Mouse (Mus musculus) G1E (cell line): ENCODE results near the gene Map4k4. TPM values are rescaled to one million over a fixed set of nuclear protein-coding genes. Genes with fewer than 3 reads are reported as not detected.

ENCODE experiments used
- ATAC-seq: 2 replicates; pipeline ENCODE4 v1.8.0; 2016; ENCODE audit warnings: mild to moderate bottlenecking; ENCODE audit not compliant: insufficient number of reproducible peaks, poor library complexity, low FRiP score, severe bottlenecking; ENCODE audit errors: extremely low read depth
- DNase-seq: peaks from one replicate; pipeline ENCODE4 v3.0.0; 2012; ENCODE audit warnings: low spot score
- H3K27me3 ChIP-seq: 2 replicates; pipeline ENCODE4 v1.6.1; 2012; ENCODE audit warnings: mild to moderate bottlenecking, low read length, inconsistent platforms; ENCODE audit not compliant: insufficient read depth
- H3K36me3 ChIP-seq: replicated peaks from 2 replicates; pipeline ENCODE3; 2012; ENCODE audit warnings: mild to moderate bottlenecking, inconsistent platforms
- H3K4me1 ChIP-seq: 2 replicates; pipeline ENCODE4 v1.6.1; 2012; ENCODE audit warnings: low read depth, low read length, inconsistent platforms, mixed read lengths; ENCODE audit not compliant: insufficient read depth
- H3K4me3 ChIP-seq: 2 replicates; pipeline ENCODE4 v1.5.1; 2012; ENCODE audit warnings: low read depth, mild to moderate bottlenecking, inconsistent platforms, low read length, moderate library complexity, mixed read lengths
- H3K9me3 ChIP-seq: replicated peaks from 2 replicates; pipeline ENCODE4 v1.6.1; 2012; ENCODE audit warnings: inconsistent platforms
- CTCF ChIP-seq: IDR thresholded peaks from 2 replicates; pipeline ENCODE4 v1.5.1; 2012; ENCODE audit warnings: low read depth, low read length, inconsistent platforms, mixed read lengths
- GATA1 ChIP-seq: IDR thresholded peaks from 2 replicates; pipeline ENCODE4 v1.6.1; 2012; ENCODE audit warnings: borderline replicate concordance, low read length, inconsistent platforms, mixed read lengths
- GATA2 ChIP-seq: IDR thresholded peaks from 2 replicates; pipeline ENCODE4 v1.6.1; 2012; ENCODE audit warnings: low read depth, low read length, inconsistent platforms, borderline replicate concordance
- POLR2AphosphoS5 ChIP-seq: IDR thresholded peaks from 2 replicates; pipeline ENCODE4 v1.6.1; 2012; ENCODE audit warnings: low read depth, low read length, inconsistent platforms; ENCODE audit not compliant: insufficient replicate concordance
- TAL1 ChIP-seq: conservative IDR thresholded peaks from 2 replicates; pipeline ENCODE4 v1.6.1; 2012; ENCODE audit warnings: low read depth, low read length, inconsistent platforms, mixed read lengths
- polyA plus RNA-seq: library from polyadenylated mRNA; stranded (reverse); fragments of >175 nt; gene quantifications from 2 replicates; pipeline ENCODE4 v1.2.3, GENCODE M21; 2012
- total RNA-seq, 2 experiments: library from RNA; stranded (forward) in 1 of 2; stranded (reverse) in 1 of 2; fragments of 200-1000 nt in 1 of 2; fragments of >200 nt in 1 of 2; fragmentation: Nextera tagmentation in 1 of 2; gene quantifications; 2 replicates each; pipeline ENCODE4 v1.2.3; 2014 to 2017

Map4k4 gene
- total and polyA plus RNA-seq, 3 experiments, result 0.01 to 0.93 TPM; not detected in 1

DNA sequence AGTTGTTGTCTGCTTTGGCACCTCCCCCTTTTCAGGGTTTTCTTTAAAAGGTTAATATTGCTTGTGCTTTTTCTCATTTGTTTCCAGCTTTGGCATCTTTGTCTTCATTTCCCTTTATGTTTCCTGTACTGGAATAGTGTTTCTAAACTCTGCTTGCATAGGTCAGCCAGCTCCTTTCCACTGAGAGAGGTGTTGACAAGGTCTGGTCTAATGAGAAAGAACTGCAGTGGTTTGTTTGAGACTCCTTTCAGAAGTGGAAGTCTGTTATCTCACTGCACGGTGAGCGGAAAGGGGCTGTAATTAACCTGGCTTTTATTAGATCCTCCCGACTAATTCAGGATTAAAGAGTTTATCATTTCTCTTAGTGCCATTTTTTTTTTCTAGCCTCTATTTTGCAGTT, 49.9 kb downstream of the Map4k4 start:
- TF ChIP-seq GATA1 (no peak), GATA2 (no peak), CTCF (no peak), TAL1 (no peak), POLR2AphosphoS5 (no peak)
- no peaks in the 10 kb centered on the region for H3K4me1 ChIP-seq

DNA sequence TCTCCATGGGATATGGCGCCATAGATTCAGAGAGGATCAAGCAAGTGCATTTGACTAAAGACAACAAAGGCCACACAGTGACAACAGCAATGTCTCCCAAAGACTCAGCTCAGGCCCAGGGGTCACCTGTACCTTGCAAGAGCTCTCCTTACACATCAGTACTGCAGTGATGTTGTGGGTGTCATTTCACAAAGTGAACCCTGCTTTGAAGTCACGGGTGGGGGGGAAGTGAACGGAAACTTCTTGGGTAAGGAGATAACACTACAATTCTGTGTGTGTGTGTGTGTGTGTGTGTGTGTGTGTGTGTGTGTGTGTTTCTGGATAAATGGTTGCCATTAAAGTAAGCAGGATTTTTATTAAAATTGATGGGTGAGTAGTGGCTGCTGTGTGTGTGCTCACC, 53.9 kb downstream of the Map4k4 start:
- Histone ChIP-seq H3K9me3 (no peaks in the 10 kb centered on the region), H3K27me3 (peaks cover 2% of the 10 kb centered on the region; the same call in 1 of the 2 replicates), H3K36me3 (no peaks in the 10 kb centered on the region), H3K4me3 (no peak overlapping the region), H3K4me1 (no peaks in the 10 kb centered on the region)
- TF ChIP-seq GATA1 (no peak), GATA2 (no peak), POLR2AphosphoS5 (no peak), TAL1 (no peak), CTCF (no peak)
- ATAC-seq (no peak), DNase-seq (no peak)

More for the DNA sequence above, 49.9 kb downstream of the Map4k4 start:
- Histone ChIP-seq H3K4me3 (no peak overlapping the region), H3K27me3 (peaks cover 6% of the 10 kb centered on the region), H3K36me3 (no peaks in the 10 kb centered on the region), H3K9me3 (no peaks in the 10 kb centered on the region)
- ATAC-seq (no peak), DNase-seq (no peak)

DNA sequence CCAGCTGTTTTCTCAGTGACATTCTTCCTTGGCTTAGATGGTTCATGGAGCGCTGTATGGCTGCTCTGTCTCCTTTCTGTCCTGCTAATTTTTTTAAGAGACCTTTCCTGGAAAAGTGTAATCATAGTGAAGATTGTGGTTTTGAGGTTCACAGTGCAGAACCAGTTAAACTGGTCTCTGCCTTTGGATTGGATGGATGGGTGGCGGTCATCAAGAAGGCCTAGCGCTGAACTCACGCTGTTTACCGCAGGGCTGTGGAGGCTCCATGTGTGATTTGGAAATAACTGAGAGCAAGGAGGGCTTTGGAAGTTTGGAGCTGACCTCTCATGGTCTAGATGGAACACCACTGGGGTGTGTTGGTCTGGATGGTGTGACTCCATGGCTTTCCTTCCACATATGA, 56.0 kb downstream of the Map4k4 start:
- Histone ChIP-seq H3K36me3 (no peaks in the 10 kb centered on the region), H3K4me3 (no peak overlapping the region), H3K4me1 (no peaks in the 10 kb centered on the region), H3K27me3 (no peaks in the 10 kb centered on the region), H3K9me3 (no peaks in the 10 kb centered on the region)
- ATAC-seq, result no peak
- DNase-seq, result no peak
- TF ChIP-seq GATA2, result no peak
- no peak for TF ChIP-seq POLR2AphosphoS5
- TF ChIP-seq TAL1, result no peak
- no peak for TF ChIP-seq GATA1
- TF ChIP-seq CTCF, result no peak

DNA sequence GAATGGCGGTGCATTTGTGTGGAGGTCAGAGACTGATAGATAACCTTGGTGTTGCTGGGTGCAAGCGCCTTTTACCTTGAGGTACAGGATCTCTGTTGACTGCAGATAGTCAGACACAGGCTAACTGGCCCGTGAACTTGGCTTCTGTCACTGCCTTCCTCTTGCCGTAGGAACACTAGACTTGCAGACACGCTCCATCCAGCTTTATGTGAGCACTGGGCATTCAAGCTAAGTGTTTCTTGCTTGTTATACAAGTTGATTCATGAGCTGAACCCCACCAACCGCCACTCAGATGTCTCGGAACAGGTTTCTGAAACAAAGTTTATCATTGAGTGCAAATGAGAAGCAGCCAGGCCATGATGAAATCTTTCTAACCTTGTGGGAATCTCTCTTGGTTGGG, 57.3 kb downstream of the Map4k4 start:
- H3K9me3 ChIP-seq, result no peaks in the 10 kb centered on the region
- ATAC-seq (no peak), DNase-seq (no peak)
- no peaks in the 10 kb centered on the region for H3K4me1 ChIP-seq
- H3K4me3 ChIP-seq, result no peak overlapping the region
- TF ChIP-seq POLR2AphosphoS5 (no peak), CTCF (no peak), TAL1 (no peak), GATA1 (no peak), GATA2 (no peak)
- no peaks in the 10 kb centered on the region for H3K36me3 ChIP-seq
- H3K27me3 ChIP-seq, result no peaks in the 10 kb centered on the region

DNA sequence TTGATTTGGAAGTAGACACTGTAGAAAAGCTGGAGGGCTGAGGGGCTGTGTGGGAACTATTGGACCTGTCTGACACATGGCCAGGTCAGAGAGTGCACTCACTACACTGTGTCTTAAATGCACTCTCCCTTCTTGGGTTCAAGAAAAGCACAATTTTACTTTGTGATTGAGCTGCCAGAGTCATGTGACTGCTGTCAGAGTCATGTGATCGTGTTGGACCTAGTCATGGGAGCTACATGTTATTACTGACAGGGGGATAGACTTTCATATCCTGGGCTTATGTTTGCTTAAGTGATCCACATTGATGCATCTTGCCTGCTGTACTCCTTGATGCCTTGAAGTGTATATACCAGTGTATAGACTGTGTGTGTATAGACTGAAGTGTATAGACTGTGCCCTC, 59.9 kb downstream of the Map4k4 start:
- ATAC-seq (no peak), DNase-seq (no peak)
- TF ChIP-seq GATA1 (no peak), POLR2AphosphoS5 (no peak)
- no peak overlapping the region for H3K4me3 ChIP-seq
- no peaks in the 10 kb centered on the region for H3K27me3 ChIP-seq
- H3K4me1 ChIP-seq, result no peaks in the 10 kb centered on the region
- H3K36me3 ChIP-seq, result no peaks in the 10 kb centered on the region
- no peaks in the 10 kb centered on the region for H3K9me3 ChIP-seq

DNA sequence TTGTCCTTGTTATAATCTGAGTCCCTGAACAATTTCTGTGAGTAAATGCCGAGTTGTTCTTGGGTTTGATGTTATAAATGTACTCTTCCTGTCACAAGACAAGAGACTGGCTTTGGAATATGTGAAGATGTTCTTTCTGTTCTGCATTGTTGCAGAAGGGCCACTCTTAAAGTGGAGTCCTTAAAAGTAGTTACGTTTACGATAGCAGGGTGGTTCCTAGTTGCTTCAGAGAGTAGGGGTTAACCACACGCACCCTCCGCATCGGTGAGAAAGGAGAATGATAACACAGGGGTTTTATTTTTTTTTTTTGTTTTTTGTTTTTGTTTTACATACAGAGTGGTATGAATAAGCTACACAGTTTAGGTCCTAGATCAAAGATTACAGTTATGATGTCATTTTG, 60.4 kb downstream of the Map4k4 start:
- DNase-seq, result no peak
- ATAC-seq, result no peak
- no peak overlapping the region for H3K4me3 ChIP-seq
- H3K27me3 ChIP-seq, result no peaks in the 10 kb centered on the region
- H3K9me3 ChIP-seq, result no peaks in the 10 kb centered on the region
- no peaks in the 10 kb centered on the region for H3K36me3 ChIP-seq
- TF ChIP-seq GATA2, result no peak
- TF ChIP-seq CTCF, result no peak
- H3K4me1 ChIP-seq, result no peaks in the 10 kb centered on the region

DNA sequence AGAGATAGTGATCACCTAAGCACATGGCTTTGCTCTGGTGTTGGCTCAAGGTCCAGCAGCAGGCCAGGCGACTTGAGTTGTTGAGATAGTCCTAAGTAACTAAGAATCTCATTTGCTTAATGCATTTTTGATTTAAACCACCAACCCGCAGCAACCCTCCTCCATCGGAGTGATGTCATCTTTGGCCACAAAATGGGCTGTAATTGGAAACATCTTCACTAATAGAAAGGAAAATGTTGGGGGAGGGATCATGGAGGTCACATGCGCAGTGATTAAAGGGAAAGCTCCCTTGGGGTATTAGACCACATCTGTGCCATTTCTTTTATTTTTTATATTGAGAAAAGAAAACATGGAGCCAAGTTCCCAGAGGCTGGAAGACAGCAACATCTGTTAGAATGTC, 61.6 kb downstream of the Map4k4 start:
- no peaks in the 10 kb centered on the region for H3K9me3 ChIP-seq
- ATAC-seq, result no peak
- no peak overlapping the region for H3K4me3 ChIP-seq
- no peak for TF ChIP-seq TAL1
- TF ChIP-seq POLR2AphosphoS5, result no peak
- TF ChIP-seq GATA1, result no peak
- no peak for TF ChIP-seq GATA2
- TF ChIP-seq CTCF, result no peak
- H3K4me1 ChIP-seq, result no peaks in the 10 kb centered on the region
- no peak for DNase-seq
- H3K36me3 ChIP-seq, result no peaks in the 10 kb centered on the region
- H3K27me3 ChIP-seq, result no peaks in the 10 kb centered on the region
